Mouse (Mus musculus): Measurements from ENCODE around the gene Cblb. TPM values are rescaled to one million over a fixed set of nuclear protein-coding genes. Genes with fewer than 3 reads are reported as not detected.

Cblb gene
- polyA plus RNA-seq, 1 experiment: 6.8 TPM

GRCm38 (mm10) chr16:52044985-52045384 lies 14.0 kb downstream of the Cblb start:
- H3ac ChIP-seq (ENCODE audit: control insufficient read depth, insufficient read length, low read depth): no peak overlapping the region
- peaks cover 69% of the 10 kb centered on the region for H3K79me3 ChIP-seq (ENCODE audit: low read depth)
- TF ChIP-seq FOSL1 (IDR thresholded peaks at IDR 0.05; ENCODE audit: insufficient read depth, low read length, poor library complexity, severe bottlenecking) (no peak), MYOD1 (IDR thresholded peaks at IDR 0.05; ENCODE audit: control insufficient read depth, insufficient read length, low read depth) (no peak), CTCF (IDR thresholded peaks at IDR 0.05; ENCODE audit: control insufficient read depth, insufficient read depth, insufficient read length) (no peak), CEBPB (IDR thresholded peaks at IDR 0.05; ENCODE audit: low read depth) (no peak), USF1 (IDR thresholded peaks at IDR 0.05; ENCODE audit: low read depth) (no peak), MYOG (IDR thresholded peaks at IDR 0.05; ENCODE audit: control insufficient read depth, extremely low read depth, insufficient read length) (no peak), MAX (IDR thresholded peaks at IDR 0.05) (no peak)
- peaks cover 51% of the 10 kb centered on the region for H3K36me3 ChIP-seq (ENCODE audit: control insufficient read depth, insufficient read depth)
- no peaks in the 10 kb centered on the region for H3K27me3 ChIP-seq (ENCODE audit: control insufficient read depth, insufficient read depth, insufficient read length)
- H3K4me3 ChIP-seq (ENCODE audit: insufficient read depth, poor library complexity, severe bottlenecking): no peak overlapping the region
- peaks cover 98% of the 10 kb centered on the region for H3K79me2 ChIP-seq (ENCODE audit: control insufficient read depth, insufficient read depth)

GRCm38 (mm10) chr16:52046464-52046863 lies 15.4 kb downstream of the Cblb start:
- H3K79me2 ChIP-seq (ENCODE audit: control insufficient read depth, insufficient read depth): peaks cover 98% of the 10 kb centered on the region
- H3ac ChIP-seq (ENCODE audit: control insufficient read depth, insufficient read length, low read depth): no peak overlapping the region
- H3K4me3 ChIP-seq (ENCODE audit: insufficient read depth, poor library complexity, severe bottlenecking): no peak overlapping the region
- TF ChIP-seq MYOG (IDR thresholded peaks at IDR 0.05; ENCODE audit: control insufficient read depth, extremely low read depth, insufficient read length): no peak
- no peak for TF ChIP-seq USF1 (IDR thresholded peaks at IDR 0.05; ENCODE audit: low read depth)
- TF ChIP-seq MAX (IDR thresholded peaks at IDR 0.05): no peak
- TF ChIP-seq CTCF (IDR thresholded peaks at IDR 0.05; ENCODE audit: control insufficient read depth, insufficient read depth, insufficient read length): no peak
- no peak for TF ChIP-seq MYOD1 (IDR thresholded peaks at IDR 0.05; ENCODE audit: control insufficient read depth, insufficient read length, low read depth)
- TF ChIP-seq FOSL1 (IDR thresholded peaks at IDR 0.05; ENCODE audit: insufficient read depth, low read length, poor library complexity, severe bottlenecking): no peak
- TF ChIP-seq CEBPB (IDR thresholded peaks at IDR 0.05; ENCODE audit: low read depth): no peak
- H3K27me3 ChIP-seq (ENCODE audit: control insufficient read depth, insufficient read depth, insufficient read length): no peaks in the 10 kb centered on the region
- peaks cover 44% of the 10 kb centered on the region for H3K36me3 ChIP-seq (ENCODE audit: control insufficient read depth, insufficient read depth)
- peaks cover 63% of the 10 kb centered on the region for H3K79me3 ChIP-seq (ENCODE audit: low read depth)

DNA sequence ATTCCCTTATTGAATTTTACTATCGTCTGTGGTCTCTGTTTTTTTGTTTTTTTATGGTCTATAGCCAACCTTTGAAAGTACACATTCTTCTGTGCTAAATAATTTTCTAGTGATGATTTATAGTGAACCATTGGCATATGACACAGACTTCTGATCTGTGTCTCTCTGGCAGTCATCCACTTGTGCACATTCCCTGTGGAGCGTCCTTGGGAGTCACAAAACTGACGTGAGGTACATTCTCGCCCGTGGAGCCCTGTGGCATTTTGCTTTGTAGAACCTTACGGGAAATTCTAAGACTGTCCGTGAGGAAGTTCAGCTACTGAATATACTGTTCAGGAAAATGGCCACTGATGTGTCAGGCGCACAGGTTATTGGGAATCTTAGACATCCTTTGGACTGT lies 20.1 kb downstream of the Cblb start:
- no peak for TF ChIP-seq FOSL1 (IDR thresholded peaks at IDR 0.05; ENCODE audit: insufficient read depth, low read length, poor library complexity, severe bottlenecking)
- no peak for TF ChIP-seq CEBPB (IDR thresholded peaks at IDR 0.05; ENCODE audit: low read depth)
- no peak for TF ChIP-seq MYOD1 (IDR thresholded peaks at IDR 0.05; ENCODE audit: control insufficient read depth, insufficient read length, low read depth)
- TF ChIP-seq MYOG (IDR thresholded peaks at IDR 0.05; ENCODE audit: control insufficient read depth, extremely low read depth, insufficient read length): no peak
- no peak for TF ChIP-seq CTCF (IDR thresholded peaks at IDR 0.05; ENCODE audit: control insufficient read depth, insufficient read depth, insufficient read length)
- TF ChIP-seq USF1 (IDR thresholded peaks at IDR 0.05; ENCODE audit: low read depth): no peak
- no peak for TF ChIP-seq MAX (IDR thresholded peaks at IDR 0.05)
- no peak overlapping the region for H3ac ChIP-seq (ENCODE audit: control insufficient read depth, insufficient read length, low read depth)
- peaks cover 53% of the 10 kb centered on the region for H3K79me3 ChIP-seq (ENCODE audit: low read depth)
- H3K36me3 ChIP-seq (ENCODE audit: control insufficient read depth, insufficient read depth): peaks cover 45% of the 10 kb centered on the region
- H3K4me3 ChIP-seq (ENCODE audit: insufficient read depth, poor library complexity, severe bottlenecking): no peak overlapping the region
- H3K27me3 ChIP-seq (ENCODE audit: control insufficient read depth, insufficient read depth, insufficient read length): no peaks in the 10 kb centered on the region
- H3K79me2 ChIP-seq (ENCODE audit: control insufficient read depth, insufficient read depth): peaks cover 96% of the 10 kb centered on the region

GRCm38 (mm10) chr16:52052734-52053133 lies 21.7 kb downstream of the Cblb start:
- TF ChIP-seq CTCF (IDR thresholded peaks at IDR 0.05; ENCODE audit: control insufficient read depth, insufficient read depth, insufficient read length) (no peak), MYOD1 (IDR thresholded peaks at IDR 0.05; ENCODE audit: control insufficient read depth, insufficient read length, low read depth) (no peak), MAX (IDR thresholded peaks at IDR 0.05) (no peak)
- Histone ChIP-seq H3K27me3 (ENCODE audit: control insufficient read depth, insufficient read depth, insufficient read length) (no peaks in the 10 kb centered on the region), H3K79me2 (ENCODE audit: control insufficient read depth, insufficient read depth) (peaks cover 98% of the 10 kb centered on the region), H3ac (ENCODE audit: control insufficient read depth, insufficient read length, low read depth) (no peak overlapping the region), H3K79me3 (ENCODE audit: low read depth) (peaks cover 55% of the 10 kb centered on the region), H3K36me3 (ENCODE audit: control insufficient read depth, insufficient read depth) (peaks cover 34% of the 10 kb centered on the region), H3K4me3 (ENCODE audit: insufficient read depth, poor library complexity, severe bottlenecking) (no peak overlapping the region)

DNA sequence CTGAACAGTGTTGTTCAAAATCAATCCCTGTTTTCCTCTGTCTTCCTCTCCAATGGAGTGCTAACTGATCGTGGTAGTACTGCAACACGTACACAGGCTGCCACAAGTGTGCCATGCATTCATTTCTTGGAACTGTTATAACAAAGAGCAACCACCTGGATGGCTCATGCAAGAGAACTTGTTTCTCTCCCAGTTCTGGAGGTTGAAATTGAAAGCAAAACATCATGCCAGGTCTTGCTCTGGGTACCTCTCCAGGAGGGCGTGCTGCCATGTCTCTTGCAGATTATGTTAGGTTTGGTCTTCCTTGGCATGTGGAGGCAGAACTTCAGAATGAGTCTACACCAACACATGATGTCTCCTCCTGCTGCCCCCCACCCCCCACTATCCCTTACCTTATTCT lies 24.2 kb downstream of the Cblb start:
- TF ChIP-seq MAX (IDR thresholded peaks at IDR 0.05) (no peak), FOSL1 (IDR thresholded peaks at IDR 0.05; ENCODE audit: insufficient read depth, low read length, poor library complexity, severe bottlenecking) (no peak)
- H3K27me3 ChIP-seq (ENCODE audit: control insufficient read depth, insufficient read depth, insufficient read length): no peaks in the 10 kb centered on the region
- peaks cover 95% of the 10 kb centered on the region for H3K79me2 ChIP-seq (ENCODE audit: control insufficient read depth, insufficient read depth)
- no peak overlapping the region for H3ac ChIP-seq (ENCODE audit: control insufficient read depth, insufficient read length, low read depth)
- H3K79me3 ChIP-seq (ENCODE audit: low read depth): peaks cover 48% of the 10 kb centered on the region
- no peak overlapping the region for H3K4me3 ChIP-seq (ENCODE audit: insufficient read depth, poor library complexity, severe bottlenecking)
- H3K36me3 ChIP-seq (ENCODE audit: control insufficient read depth, insufficient read depth): peaks cover 19% of the 10 kb centered on the region

DNA sequence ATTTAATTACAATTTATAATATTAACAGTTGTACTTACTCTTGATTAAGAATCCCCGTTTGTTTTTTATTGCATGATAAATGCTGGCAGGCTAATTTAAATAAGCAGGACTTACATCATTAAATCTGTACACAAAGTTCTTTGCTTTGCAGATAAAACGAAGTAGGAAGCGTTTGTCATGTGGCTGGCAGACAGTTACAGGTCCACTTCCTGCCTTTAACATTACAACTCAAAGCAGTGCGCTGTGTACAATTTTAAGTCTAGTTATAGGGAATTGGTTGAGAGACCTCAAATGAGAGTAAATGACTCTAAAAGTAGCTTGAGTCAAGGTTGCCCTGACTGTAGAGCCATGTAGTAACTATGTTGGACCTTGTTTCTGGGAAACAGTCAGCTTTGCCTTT lies 25.1 kb downstream of the Cblb start:
- Histone ChIP-seq H3K27me3 (ENCODE audit: control insufficient read depth, insufficient read depth, insufficient read length) (no peaks in the 10 kb centered on the region), H3K79me2 (ENCODE audit: control insufficient read depth, insufficient read depth) (peaks cover 95% of the 10 kb centered on the region), H3K79me3 (ENCODE audit: low read depth) (peaks cover 46% of the 10 kb centered on the region), H3ac (ENCODE audit: control insufficient read depth, insufficient read length, low read depth) (no peak overlapping the region), H3K4me3 (ENCODE audit: insufficient read depth, poor library complexity, severe bottlenecking) (no peak overlapping the region), H3K36me3 (ENCODE audit: control insufficient read depth, insufficient read depth) (peaks cover 18% of the 10 kb centered on the region)
- no peak for TF ChIP-seq FOSL1 (IDR thresholded peaks at IDR 0.05; ENCODE audit: insufficient read depth, low read length, poor library complexity, severe bottlenecking)
